Mouse (Mus musculus) spleen, adult 12 weeks (tissue): ENCODE measurements around the gene Itga3.

Experiments
- DNase-seq: peaks from one replicate; pipeline ENCODE4 v3.0.0; 2022; ENCODE audit warnings: low spot score

Itga3 gene

GRCm38 (mm10) chr11:95004136-95004936 is 72.3 kb downstream of the Itga3 start:
- DNase-seq = no peak

DNA sequence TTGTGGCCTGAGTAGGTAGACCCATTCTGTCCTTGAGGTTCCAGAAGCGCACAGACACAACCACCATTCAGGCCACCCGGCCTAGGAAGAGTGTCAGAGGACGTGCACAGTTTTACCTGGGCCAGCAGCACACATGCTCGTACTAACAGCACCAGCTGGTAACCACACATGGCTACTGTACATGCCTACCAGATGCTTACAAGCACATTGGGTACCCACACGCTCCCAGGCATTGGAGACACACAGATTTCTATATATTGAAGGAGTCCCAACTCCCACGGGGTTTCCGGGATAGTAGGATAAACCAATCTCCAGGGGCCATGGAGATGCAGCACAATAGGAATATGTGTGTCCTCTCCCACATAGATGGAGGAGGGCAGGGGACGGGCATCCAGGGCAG is 73.9 kb downstream of the Itga3 start:
- no peak for DNase-seq

DNA sequence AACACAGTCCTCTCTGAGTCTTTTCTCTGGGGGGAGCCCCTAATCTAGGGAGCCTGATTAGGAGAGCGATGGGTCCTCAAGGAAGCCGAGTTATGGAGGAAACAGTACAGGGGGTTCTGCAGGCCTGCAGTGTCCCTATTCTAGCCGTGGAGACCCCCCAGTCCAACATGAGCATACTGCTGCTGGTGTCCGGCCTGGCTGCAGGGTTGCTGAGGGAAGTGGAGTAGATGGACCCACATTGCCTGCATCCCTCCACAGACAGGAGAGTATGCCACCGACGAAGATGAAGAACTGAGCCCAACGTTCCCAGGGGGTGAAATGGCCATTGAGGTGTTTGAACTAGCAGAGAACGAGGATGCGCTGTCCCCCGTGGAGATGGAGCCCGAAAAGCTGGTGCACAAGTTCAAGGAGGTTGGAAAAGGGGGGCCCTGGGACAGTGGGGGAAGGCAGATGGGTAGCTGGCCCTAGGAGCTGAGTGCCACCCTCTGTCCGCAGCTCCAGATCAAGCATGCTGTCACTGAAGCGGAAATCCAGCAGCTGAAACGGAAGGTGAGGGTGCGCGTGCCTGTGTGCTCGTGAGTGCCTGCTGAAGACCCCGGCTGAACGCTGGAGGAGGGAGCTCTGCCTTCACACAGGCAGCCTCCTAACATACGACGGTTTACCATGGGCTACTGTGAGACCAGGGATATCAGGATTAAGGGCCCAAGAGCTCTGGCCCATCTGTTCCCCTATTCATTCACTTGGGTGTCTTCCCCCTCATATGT is 74.8 kb downstream of the Itga3 start:
- no peak for DNase-seq

- peak; percentile 69 for DNase-seq
Observed at GRCm38 (mm10) chr11:95001058-95001457, 75.5 kb downstream of the Itga3 start.

DNA sequence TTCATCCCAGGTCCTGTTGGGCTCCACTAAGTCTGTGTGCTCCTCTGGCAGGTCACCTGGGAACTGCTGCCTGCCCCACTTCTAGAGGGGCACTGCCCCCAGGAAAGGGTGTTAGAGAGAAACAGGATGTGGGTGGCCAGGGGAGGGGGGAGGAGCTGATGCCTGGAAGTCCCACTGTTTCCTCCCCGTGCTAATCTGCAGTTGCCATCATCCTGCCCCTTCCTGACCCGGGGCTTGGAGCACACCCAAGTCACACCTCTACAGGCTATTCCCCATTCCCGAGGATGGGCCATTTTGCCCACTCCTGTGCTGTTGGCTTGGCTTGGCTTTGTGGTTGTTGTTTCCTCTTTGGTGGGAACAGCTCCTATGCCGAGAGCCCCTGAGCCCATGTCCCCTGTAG is 76.1 kb downstream of the Itga3 start:
- no peak for DNase-seq

- DNase-seq = no peak
Observed at GRCm38 (mm10) chr11:95000128-95000527, 76.5 kb downstream of the Itga3 start.

DNA sequence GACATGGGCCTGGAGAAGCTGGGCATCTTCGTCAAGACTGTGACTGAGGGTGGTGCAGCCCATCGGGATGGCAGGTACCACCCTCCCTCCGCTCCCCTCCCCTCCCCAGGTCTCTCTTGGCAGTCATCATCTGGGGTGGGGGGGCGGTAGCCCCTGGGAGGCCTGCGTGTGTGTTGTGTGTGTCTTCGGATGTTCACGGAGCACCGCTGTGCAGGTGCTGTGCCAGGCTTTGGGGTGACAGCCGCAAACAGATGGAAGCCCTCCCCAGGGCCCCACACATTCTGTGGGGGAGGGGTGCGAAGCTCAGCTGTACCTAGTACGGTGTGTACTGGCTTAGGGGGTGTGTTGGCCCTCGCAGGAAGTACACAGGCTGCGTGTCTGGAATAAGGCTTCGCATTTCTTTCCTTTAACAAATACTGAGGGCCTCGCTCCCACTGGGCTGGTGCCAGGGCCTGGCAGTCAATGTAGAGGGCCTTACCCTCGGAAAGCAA is 78.5 kb downstream of the Itga3 start:
- DNase-seq = no peak

GRCm38 (mm10) chr11:94997596-94997995 is 79.0 kb downstream of the Itga3 start:
- peak; percentile 57 for DNase-seq

- no peak for DNase-seq
Observed at GRCm38 (mm10) chr11:94996984-94997383, 79.6 kb downstream of the Itga3 start.

DNA sequence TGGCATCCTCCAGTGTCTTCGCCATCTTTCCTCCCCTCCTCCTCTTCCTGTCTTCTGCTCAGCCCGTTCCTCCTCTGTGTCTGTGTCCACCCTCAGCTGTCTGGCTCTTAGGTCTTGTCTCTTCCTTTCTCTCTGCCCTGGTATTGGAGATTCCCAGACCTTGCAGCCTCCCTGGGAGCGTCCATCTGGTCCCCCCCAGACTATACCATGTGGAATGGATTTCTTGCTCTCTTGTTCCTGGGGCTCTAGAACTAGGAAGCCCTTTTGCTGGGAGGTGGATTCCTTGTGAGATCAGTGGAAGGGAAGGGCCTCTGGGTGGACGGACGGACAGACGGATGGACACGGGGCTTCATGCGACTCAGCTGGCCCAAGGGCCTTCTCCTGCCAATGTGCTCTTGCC is 80.5 kb downstream of the Itga3 start:
- DNase-seq = no peak

- no peak for DNase-seq
Observed at GRCm38 (mm10) chr11:94994947-94995772, 81.4 kb downstream of the Itga3 start.
